Mouse (Mus musculus): ENCODE measurements around the gene Erbb4.
"Not testable (repeated sequence)": the region's sequence is repeated elsewhere in the genome, so short reads cannot be mapped to it uniquely, and the experiment has no call there.

Erbb4 gene

DNA sequence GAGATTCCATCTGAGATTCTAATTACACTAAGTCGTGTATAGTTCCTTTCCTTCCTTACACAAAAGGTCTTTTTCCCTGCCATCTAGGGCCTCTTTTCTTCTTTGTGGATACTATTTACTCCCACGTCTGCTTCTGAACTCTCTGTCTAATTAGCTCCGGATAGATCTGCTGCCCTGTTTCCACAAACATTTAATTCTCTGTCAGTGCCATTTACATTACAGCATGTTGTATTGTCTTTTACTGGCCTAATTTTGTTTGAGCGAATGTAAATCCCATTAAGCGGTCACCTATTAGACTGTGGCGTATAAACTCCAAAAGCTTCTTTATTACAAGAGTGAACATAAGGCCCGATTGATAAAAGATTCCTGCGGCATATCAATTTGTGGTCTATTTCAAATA, 232.9 kb downstream of the Erbb4 start:
- no peak for ATAC-seq (ENCODE audit: insufficient number of reproducible peaks, low FRiP score, low TSS enrichment)

DNA sequence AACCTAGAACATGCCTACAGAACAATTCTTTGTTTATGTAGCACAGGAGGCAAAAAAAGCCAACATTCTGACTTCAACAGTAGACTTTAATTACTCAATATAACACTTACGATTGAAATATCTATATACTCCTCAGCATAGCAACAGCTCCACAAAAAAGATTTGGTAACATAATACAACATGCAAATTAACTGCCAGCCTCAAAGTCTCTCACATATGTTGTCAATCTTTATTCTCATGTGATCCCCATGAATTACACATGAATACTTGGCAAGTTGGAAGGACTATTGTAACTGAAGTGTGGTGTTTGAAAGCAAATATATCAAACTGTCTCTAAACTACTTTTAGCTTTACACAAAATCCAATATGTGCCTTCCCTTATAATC, 234.2 kb downstream of the Erbb4 start:
- ATAC-seq (ENCODE audit: insufficient number of reproducible peaks, low FRiP score, low TSS enrichment): no peak

DNA sequence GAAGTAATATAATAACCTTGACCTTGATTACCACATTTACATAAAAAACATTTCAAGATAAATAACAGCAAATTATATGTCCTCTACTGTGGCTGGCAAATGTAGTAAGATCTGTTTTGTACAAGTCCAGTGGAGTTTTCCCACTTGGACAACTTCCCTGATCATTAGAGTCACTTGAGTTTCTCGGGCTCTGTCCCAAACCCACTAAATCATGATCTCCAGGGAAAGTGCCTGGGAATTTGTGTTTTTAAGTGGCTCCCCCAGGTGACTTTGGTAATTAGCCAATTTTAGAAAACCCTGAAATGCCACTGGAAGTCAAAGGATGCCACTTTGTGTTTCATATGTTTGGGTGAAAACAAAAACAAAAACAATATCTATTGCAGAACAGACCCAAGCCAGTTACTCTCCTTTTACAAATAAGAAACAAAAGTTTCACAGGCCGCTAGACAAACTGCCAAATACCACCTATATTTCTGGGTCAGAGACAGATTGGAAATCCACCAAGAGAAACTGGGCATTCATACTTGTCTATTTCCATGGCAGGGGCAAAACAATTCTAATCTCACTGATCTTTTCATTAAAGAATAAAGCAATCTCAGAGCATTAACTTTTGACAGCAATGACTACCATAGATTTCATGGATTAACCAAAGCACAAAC, 234.8 kb downstream of the Erbb4 start:
- ATAC-seq (ENCODE audit: insufficient number of reproducible peaks, low FRiP score, low TSS enrichment): no peak

GRCm38 (mm10) chr1:68860341-68860740, 247.5 kb downstream of the Erbb4 start:
- ATAC-seq (ENCODE audit: insufficient number of reproducible peaks, low FRiP score, low TSS enrichment): no peak

DNA sequence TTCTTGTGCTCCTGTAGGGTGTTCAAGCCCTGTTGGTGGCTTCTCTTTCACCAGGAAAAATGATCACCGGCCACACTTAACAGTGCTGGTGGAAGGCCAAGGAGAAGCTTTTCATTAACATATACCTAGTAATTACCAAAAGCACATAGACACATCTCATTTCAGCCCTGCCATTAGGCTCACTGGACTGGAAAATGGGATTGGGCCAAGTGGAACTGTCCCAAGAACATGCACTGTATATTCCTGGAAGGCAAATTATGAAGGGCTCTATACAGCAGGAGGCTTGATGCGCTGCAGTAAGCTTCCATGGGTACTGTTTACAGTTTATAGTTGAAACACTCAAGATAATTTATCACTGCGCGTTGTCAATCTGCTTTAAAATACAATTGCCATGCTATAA, 248.4 kb downstream of the Erbb4 start:
- ATAC-seq (ENCODE audit: insufficient number of reproducible peaks, low FRiP score, low TSS enrichment): peak; percentile 58

DNA sequence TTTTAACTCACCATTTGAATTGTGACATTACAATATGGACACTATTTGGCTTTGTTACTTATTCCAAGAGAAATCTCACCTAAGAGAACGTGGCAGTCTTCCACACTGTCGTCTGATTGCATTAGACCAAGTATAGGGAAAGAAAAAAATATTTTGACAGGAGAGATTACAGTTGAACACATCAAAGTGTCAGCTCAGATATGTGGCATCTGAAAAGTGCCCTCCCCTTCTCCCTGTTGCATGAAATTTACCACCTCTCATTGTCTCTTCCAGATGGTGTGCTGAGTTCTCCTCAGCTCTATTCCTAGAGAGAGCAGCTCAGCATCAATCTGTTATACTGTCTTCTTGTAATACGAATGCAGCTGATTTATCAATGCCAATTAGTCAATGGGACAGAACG, 268.5 kb downstream of the Erbb4 start:
- no peak for ATAC-seq (ENCODE audit: insufficient number of reproducible peaks, low FRiP score, low TSS enrichment)

DNA sequence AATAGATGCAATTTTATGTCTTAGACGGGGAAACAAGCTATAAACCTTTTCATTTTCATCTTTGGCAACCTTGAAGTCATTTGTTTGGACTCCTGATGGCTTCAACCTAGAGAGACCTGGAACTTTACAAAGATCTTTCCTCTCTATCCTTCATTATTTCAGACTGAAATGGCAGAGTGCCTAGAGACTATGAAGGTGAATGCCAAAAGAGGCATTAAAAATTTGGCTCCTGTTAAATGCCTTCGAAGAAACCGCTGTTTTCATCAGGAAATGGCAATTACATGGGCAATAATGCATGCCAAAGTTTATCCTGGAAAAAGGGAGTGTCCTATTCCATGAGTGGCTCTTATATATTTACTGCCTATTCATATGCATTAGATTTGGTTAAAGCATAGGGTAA, 273.2 kb downstream of the Erbb4 start:
- ATAC-seq (ENCODE audit: insufficient number of reproducible peaks, low FRiP score, low TSS enrichment): no peak

GRCm38 (mm10) chr1:68832101-68832500, 275.8 kb downstream of the Erbb4 start:
- no peak for ATAC-seq (ENCODE audit: insufficient number of reproducible peaks, low FRiP score, low TSS enrichment)

DNA sequence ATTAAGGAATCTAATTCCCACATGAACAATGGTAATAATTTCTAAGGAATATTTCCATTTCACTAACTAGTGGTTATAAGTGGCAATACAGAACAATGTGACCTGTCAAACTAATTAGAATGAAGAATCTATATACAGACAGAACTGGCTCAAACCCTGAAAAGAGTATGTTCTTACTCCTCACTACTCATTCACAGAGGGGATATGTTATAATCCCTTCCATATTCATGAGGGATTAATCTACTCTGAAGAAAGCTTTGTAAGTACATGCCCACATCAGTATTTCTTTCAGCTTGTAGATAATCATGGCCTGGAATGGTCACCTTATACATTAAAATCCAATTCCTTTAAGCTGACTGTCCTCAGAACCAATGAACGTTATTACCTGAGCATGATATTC, 276.3 kb downstream of the Erbb4 start:
- no peak for ATAC-seq (ENCODE audit: insufficient number of reproducible peaks, low FRiP score, low TSS enrichment)

DNA sequence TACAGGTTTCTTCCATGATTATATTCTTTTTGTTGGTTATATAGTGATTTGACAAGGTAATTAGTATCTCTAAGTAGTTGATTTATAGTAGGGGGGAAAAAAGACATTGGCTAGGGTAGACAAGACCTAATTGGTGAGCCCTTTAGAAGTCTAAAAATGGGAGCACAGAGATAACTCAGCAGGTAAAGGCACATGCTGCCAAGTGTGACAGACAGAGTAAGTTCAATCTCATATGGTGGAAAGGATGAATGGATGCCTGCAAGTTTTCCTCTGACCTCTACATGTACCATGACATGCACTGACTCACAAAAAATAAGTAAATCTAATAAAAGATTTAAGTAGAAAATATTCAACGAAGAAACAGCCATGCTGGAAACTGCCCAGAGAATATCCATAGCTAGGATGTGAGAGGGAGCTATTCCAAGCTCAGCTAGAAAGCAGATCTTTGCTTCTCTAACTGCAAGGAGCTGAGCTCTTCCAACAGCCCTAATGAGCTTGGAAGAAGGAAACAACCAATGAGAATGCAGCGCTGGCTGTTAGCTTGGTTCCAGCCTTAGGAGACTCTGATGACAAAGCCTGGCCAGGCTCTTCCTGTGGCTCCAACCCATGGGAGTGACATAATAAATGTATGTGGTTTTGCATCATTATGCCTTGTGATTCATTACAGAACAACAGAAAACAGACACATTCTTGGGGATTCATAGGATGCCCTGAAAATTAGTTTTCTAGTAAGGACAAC, 277.2 kb downstream of the Erbb4 start:
- no peak for ATAC-seq (ENCODE audit: insufficient number of reproducible peaks, low FRiP score, low TSS enrichment)

- ATAC-seq (ENCODE audit: insufficient number of reproducible peaks, low FRiP score, low TSS enrichment): no peak
These were observed 284.7 kb downstream of the Erbb4 start for GRCm38 (mm10) chr1:68823116-68823644.

- ATAC-seq (ENCODE audit: insufficient number of reproducible peaks, low FRiP score, low TSS enrichment): peak; percentile 88
These were observed 301.1 kb downstream of the Erbb4 start for GRCm38 (mm10) chr1:68806711-68807110.

DNA sequence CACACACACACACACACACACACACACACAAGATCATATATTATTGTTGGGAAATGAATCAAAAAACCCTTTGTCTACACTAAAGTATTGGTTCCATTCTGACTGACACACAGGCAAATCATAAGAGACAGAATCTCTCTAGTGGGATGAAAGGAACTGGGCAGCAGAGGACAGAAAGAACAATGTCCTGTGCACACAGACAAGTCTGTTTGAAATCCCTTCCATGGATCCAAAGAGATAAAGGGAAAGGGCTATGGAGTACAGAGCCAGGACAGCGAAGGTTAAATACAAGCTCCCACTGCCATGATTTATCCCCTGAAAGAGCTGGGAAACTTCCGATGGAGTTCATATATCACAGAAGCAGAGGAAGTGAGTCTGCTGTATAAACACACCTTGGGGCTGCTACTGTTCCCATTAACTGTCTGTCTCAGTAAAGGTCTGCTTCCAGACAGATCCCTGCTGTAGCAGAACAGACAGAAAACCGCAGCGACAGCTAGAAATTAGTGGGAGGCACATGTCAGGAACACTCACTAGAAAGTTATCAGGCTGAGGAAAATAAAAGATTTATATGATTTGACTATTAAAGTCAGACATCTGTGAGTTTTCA, 320.3 kb downstream of the Erbb4 start:
- ATAC-seq (ENCODE audit: insufficient number of reproducible peaks, low FRiP score, low TSS enrichment): no peak

DNA sequence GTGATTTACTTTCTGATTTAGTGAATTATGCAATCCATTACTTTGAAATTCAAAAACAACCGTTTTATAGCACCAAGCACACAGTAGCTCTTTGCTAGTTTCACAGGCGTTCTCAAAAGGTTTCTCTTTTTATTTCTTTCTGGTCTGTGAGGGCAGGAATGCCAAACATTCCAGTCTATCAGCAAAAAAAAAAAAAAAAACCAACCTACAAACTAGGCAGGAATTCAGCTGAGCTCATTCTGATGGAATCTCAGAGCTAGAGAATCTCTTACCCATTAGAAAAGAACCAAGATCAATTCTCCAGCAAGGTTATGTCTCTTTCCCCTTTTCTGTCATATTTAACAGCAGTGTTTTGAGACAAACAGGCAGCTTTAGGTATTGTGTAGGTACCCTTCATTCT, 327.2 kb downstream of the Erbb4 start:
- no peak for ATAC-seq (ENCODE audit: insufficient number of reproducible peaks, low FRiP score, low TSS enrichment)

DNA sequence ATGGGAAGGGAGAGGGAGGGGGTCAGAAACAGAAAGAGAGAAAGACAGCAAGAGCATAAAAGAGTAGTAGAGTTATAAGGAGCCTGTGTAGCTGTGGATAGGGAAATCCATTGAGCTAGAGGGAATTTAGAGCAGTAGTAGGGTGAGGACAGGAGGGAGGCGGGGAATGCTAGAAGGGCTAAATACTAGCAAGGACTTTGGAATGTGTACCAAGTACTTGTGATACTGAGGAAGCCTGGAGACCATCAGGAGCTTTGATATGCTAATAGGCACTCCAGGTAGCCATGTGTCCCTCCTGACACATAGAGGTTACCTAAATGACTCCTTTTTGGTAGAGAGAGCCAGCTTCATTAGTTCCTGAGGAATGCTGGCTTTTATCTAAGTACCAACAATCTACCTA, 327.8 kb downstream of the Erbb4 start:
- ATAC-seq (ENCODE audit: insufficient number of reproducible peaks, low FRiP score, low TSS enrichment): no peak

GRCm38 (mm10) chr1:68766095-68766494, 341.8 kb downstream of the Erbb4 start:
- ATAC-seq (ENCODE audit: insufficient number of reproducible peaks, low FRiP score, low TSS enrichment): not testable (repeated sequence)

GRCm38 (mm10) chr1:68762456-68762855, 345.4 kb downstream of the Erbb4 start:
- no peak for ATAC-seq (ENCODE audit: insufficient number of reproducible peaks, low FRiP score, low TSS enrichment)

GRCm38 (mm10) chr1:68748976-68749375, 358.9 kb downstream of the Erbb4 start:
- ATAC-seq (ENCODE audit: insufficient number of reproducible peaks, low FRiP score, low TSS enrichment): peak; percentile 97

- ATAC-seq (ENCODE audit: insufficient number of reproducible peaks, low FRiP score, low TSS enrichment): no peak
These were observed 426.4 kb downstream of the Erbb4 start for GRCm38 (mm10) chr1:68681478-68681877.

- no peak for ATAC-seq (ENCODE audit: insufficient number of reproducible peaks, low FRiP score, low TSS enrichment)
These were observed 433.2 kb downstream of the Erbb4 start for GRCm38 (mm10) chr1:68674667-68675066.

GRCm38 (mm10) chr1:68666831-68667601, 440.8 kb downstream of the Erbb4 start:
- ATAC-seq (ENCODE audit: insufficient number of reproducible peaks, low FRiP score, low TSS enrichment): no peak

Measured in cerebellum, adult (tissue).